Mouse (Mus musculus) embryo, embryonic 11.5 days (tissue): ENCODE data around the gene Nipal4.
A peak's percentile ranks its signal among the peaks of the same experiment; 100 is the strongest.
"Not testable (repeated sequence)": the region's sequence is repeated elsewhere in the genome, so short reads cannot be mapped to it uniquely, and the experiment has no call there.

Experiments
- DNase-seq: peaks from one replicate; pipeline ENCODE4 v3.0.0-alpha.2; 2012; ENCODE audit warnings: low read depth, low spot score

Gene Nipal4

DNA sequence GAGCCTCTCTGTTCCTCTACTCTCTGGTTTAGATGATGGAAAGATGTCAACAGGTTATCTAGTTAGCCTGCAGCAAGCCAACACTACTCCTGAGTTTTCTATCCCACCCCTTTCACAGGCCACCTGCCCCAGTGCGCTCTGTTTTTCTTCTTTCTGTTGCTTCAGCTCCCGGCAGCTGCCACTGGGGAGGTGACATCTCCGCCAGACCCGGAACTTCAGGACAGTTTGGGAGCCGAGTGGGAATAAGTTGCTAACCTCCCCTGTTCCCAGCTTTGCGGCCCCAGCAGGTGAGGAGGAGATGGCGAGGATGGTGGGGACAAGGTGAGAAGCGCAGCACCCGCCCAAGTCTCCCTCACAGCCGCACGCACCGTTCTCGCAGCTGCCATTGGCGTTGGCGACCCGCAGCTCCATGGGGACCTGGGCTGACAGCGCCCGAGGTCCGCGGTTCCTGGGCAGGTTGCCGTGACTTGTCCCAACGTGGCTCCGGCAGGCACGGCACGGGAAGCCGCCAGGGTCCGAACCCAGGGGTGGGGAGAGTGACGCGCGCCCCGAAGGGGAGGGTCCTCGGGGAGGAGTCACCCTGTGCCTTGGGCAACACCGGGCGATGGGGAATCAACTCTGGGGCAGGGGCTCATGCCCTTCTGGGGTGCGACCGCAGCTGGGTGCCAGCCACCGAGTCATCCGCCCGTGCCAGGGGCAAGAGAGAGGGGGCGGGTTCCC is at the start of gene Nipal4:
Gene Nipal4 (minus strand): TSS at position 643 of the 720 bp plus-strand sequence.
- no peak for DNase-seq

- peak; percentile 90 for DNase-seq
Observed at GRCm38 (mm10) chr11:46215354-46215753, 49.0 kb upstream of the Nipal4 start.

- no peak for DNase-seq
Observed at GRCm38 (mm10) chr11:46214368-46215230, 48.3 kb upstream of the Nipal4 start.

DNA sequence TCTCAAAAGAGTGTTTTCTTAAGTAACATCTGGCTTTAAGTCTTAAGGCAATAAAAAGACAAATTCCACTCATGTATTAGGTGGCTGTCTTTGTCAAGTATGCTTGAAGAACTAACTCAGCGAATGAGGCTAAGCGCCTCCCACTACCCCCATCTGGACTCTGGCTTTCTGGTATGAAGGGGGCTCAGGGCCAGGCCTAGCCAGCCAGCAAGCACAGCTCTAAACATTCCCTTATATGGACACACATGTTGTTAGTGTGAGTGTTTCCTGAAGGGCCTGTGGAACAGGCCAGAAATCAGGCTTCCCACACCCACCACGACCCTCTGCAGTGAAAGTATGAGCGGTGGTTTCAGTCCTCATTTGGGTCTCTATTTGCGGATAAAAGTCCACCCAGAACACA is 47.5 kb upstream of the Nipal4 start:
- no peak for DNase-seq

DNA sequence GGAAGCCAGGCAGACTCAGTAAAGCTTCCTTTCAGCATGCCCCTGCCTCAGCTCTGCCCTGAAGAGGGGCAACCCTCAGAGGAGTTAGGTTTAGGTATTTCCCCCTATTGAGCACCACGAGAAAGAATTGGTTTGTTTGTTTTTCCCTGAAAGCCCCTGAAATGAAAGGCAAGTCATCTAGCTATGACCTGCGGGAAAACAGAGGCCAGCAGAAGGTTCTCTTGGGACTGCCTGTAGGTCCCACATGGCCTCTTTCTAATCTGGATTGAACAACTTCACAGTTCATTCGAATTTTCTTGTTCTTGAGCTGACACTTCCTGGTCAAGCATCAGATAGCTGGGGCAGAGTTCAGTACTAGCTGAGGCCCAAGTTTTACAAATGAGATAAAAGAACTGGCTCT is 45.5 kb upstream of the Nipal4 start:
- DNase-seq: no peak

DNA sequence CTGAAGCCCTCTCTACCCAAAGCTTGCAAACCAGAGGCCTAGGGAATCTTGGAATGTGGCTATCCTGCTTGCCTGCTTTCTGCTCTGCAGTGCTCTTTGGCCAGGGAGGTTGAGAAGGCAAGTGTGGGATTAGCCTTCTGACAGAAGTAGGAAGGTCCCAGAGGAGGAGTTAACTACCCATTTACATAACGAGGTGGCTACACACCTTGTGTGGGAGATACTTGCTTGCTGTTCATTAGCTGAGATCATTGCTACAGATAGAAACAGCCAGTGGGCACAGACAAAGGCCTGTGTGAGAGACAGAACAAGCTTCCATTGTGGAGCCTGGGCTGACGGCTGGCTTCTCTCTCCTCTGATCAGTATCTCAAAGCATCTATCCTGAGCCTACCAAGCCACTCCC is 43.6 kb upstream of the Nipal4 start:
- DNase-seq: no peak

DNA sequence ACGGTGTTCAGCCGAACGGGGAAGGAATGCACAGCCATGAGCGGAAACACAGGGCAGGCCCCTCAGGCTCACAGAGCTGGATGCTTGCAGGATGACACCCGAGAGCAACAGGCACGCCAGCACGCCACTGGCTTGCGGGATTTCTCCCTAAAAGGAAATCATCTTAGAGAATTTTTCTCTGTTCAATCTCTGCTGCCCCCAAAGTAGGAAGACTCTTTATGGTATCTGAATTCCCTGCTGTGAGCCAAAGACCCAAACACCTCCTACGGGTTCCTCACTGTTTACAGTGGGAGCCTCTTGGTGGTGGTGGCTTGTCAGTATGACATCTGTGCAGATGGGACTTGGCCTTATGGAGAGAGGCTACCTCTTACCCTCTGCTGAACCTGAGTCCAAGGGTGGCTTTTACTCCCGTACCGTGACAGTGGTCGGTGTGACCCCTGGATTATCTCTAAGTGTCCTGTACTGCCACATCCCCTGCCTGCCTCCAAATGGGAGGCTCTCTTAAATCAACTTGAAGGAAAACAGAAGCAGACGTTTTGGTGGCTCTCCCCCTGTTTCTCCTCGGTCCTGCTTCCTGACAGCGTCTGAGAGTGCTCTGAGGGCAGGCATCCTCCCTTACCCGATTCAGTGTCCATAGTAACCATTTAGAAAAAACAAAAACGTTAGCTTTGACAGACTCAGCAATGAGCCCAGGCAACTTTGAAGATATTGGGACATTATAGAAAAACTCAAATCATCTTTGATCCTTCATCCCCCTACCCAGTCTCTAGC is 39.5 kb upstream of the Nipal4 start:
- no peak for DNase-seq

- no peak for DNase-seq
Observed at GRCm38 (mm10) chr11:46204841-46205240, 38.5 kb upstream of the Nipal4 start.

DNA sequence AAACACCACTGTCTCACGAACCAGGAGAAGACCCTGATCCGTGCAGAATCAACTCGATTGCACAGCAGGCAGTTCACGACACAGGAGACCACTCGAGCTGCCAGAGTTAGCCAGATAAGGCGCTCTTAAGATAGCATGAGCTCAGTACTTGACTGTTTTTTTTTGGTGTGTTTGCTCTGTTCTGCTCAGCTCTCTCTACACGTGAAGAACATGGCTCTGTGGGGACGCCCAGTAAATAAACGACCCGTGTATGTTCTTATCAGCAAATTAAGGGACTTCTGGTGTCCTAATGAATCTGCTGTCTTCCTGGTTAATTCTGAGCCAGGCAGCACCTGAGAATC is 36.2 kb upstream of the Nipal4 start:
- DNase-seq: no peak

DNA sequence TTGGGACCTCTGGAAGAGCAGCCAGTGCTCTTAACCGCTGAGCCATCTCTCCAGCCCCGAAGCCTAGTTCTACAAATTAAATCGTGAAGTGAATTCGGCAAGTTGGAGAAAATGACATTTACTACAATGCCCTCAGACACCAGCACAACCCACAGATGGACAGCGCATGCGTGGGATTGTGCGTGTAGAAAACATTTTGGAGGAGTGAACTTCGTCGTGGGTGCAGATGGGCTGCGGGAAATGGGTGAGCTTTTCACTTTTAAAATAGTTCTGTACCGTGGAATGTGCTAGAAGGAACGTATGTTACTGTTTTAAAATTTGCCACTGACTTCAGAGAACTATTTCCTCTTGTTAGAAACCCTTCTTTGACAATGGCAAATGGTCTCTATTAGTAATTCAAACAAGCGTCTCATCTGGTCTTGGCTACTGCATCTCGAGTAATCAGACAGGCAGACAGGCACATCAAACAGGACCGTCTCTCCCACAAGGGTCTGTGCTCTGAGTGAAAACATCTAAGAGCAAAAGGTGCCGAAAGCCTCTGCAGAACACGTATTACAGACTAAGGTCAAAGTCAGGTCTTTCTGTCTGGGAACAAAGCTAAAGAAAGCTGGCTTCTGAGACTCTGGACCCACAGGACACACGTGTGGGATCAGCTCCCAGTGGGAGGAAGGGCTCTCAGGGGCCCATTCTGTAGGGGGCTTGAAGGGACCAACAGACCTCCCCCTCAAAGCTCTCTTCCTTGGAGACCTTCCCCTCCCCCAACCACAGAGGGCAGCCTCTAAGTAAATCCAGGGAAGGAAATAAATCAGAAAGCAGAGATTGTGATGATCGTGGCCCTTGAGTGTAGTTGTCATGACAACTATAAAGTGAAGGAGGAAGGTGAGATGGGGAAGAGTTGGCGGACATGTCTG is 35.6 kb upstream of the Nipal4 start:
- no peak for DNase-seq

- no peak for DNase-seq
Observed at GRCm38 (mm10) chr11:46200664-46201063, 34.4 kb upstream of the Nipal4 start.

- DNase-seq: no peak
Observed at GRCm38 (mm10) chr11:46194175-46194574, 27.9 kb upstream of the Nipal4 start.

DNA sequence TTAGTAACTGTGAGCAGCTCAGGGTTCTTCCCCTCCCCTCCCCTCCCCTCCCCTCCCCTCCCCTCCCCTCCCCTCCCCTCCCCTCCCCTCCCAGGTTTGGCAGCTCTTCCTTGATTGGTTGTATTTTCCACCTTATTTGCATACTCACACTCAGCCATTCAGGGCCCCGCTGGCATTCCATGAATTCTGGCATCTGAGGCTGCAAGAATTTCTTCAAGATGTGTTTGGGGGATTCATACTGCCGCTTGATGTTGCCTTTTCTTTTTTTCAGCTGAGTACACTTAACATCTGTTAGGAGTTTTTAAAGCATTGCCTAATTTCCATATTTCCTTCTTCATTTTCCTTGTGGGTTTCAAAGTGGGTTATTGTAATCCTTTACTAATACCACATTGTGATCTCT is 22.0 kb upstream of the Nipal4 start:
- DNase-seq: no peak

GRCm38 (mm10) chr11:46185486-46185885 is 19.2 kb upstream of the Nipal4 start:
- no peak for DNase-seq

DNA sequence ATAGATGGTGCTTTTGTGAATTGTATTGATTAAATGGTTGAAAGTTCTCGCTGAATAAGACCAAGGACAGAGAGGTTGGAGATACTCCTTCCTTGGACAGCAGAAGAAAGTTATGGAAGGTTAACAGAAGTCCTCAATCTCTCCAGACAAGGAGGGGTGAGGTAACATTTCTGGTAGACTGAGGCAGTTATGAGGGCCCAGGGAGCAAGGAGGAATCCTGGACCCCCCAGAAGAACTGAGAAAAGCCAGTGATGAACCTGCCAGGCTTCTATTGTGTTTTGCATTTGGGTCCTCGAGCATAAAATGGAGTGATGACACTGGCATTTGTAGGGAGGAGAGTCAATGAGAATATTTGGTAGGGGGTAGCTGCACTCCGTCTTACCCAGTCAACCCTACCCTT is 18.6 kb upstream of the Nipal4 start:
- DNase-seq: no peak

DNA sequence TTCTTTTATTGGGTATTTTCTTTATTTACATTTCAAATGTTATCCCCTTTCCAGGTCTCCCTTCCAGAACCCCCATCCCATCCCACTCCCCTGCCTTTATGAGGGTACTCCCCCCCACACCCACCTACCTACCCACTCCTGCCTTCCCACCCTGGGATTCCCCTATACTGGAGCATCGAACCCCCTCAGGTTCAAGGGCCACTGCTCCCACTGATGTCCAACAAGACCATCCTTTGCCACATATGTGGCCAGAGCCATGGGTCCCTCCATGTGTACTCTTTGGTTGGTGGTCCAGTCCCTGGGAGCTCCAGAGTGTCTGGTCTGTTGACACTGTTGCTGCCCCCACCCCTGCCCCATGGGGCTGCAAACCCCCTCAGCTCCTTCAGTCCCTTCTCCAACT is 15.7 kb upstream of the Nipal4 start:
- not testable (repeated sequence) for DNase-seq

DNA sequence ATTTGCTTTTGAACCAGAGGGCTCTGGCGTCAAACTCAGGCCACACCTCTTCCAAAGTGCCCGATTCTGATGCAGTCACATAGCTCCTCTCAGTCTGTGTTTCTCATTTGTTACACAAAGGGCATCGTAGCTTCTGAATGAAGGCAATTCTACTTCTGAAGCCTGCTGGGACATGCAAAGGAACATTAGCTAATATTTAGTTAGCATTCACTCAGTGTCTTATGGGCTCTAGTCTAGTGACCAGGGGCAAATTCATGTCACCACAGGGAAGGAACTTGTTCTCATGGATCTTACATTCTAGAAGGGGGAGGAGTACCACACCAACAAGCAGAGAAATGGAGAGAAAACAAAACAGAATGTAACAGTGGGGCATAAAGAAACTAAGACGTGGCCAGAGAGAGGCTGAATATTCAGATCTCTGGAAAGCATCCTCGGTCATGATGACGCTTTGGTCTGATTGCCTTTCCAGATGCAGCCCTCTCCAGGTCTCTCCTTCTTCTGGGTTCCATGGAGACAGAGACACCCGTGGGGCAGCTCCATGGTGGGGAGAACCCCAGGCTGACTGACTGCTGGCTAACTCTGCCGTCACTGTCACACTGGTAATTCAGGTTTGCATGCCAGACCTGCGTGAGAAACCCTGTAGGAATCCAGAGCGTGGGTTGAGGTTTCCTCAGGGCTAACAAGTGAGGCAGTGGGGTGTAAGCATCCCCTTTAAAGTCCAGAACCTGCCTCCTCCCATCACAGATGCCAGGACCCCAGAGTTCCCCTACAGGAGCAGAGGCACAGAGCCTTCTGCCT is 11.1 kb upstream of the Nipal4 start:
- DNase-seq: no peak

GRCm38 (mm10) chr11:46176155-46176554 is 9.8 kb upstream of the Nipal4 start:
- no peak for DNase-seq

- no peak for DNase-seq
Observed at GRCm38 (mm10) chr11:46172128-46172527, 5.8 kb upstream of the Nipal4 start.

DNA sequence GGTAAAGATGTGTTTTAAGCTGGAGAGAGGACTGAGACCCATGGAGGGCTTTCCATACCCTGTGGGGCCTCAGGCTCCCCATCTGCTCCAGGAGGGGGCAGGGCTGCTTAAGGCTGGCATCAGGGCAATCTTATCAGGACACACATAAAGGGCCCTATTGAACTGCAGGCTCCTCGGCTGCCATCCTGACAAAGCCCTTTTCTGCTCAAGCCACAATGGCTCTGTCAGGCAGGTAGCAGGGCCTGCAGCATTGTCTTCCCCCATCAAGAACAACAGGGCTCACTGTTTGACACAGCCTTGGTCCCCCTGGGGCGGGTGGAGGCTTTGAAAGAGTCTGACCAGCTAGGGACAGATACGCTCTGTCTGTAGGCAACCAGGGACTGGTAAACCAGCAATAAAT is 3.6 kb upstream of the Nipal4 start:
- DNase-seq: no peak
